Mouse (Mus musculus) midbrain, embryonic 13.5 days (tissue): ENCODE data around the gene Cd300ld2. TPM values are rescaled to one million over a fixed set of nuclear protein-coding genes. Genes with fewer than 3 reads are reported as not detected.

Source experiments
- ATAC-seq: fragments of 200-750 bp; cut with Nextera tagmentation; 2 replicates; pipeline ENCODE4 v1.8.0; 2017; ENCODE audit warnings: mild to moderate bottlenecking, moderate TSS enrichment, moderate library complexity
- H3K27ac ChIP-seq: fragments of 300-500 bp; sonication (generic); 2 replicates; pipeline ENCODE4 v1.5.1; 2015; ENCODE audit warnings: inconsistent platforms, mild to moderate bottlenecking, moderate library complexity
- H3K27me3 ChIP-seq: fragments of 300-500 bp; sonication (generic); 2 replicates; pipeline ENCODE4 v1.6.1; 2015; ENCODE audit warnings: mild to moderate bottlenecking, inconsistent platforms
- H3K36me3 ChIP-seq: fragments of 300-500 bp; sonication (generic); 2 replicates; pipeline ENCODE4 v1.6.1; 2015; ENCODE audit warnings: mild to moderate bottlenecking, inconsistent platforms
- H3K4me1 ChIP-seq: fragments of 300-500 bp; sonication (generic); replicated peaks from 2 replicates; pipeline ENCODE4 v1.6.1; 2015; ENCODE audit warnings: inconsistent platforms
- H3K4me2 ChIP-seq: fragments of 300-500 bp; sonication (generic); replicated peaks from 2 replicates; pipeline ENCODE4 v1.6.1; 2015; ENCODE audit warnings: moderate library complexity, mild to moderate bottlenecking, inconsistent platforms
- H3K4me3 ChIP-seq: fragments of 300-500 bp; sonication (generic); replicated peaks from 2 replicates; pipeline ENCODE4 v1.5.1; 2015; ENCODE audit warnings: mild to moderate bottlenecking, inconsistent platforms
- H3K9ac ChIP-seq: fragments of 300-500 bp; sonication (generic); replicated peaks from 2 replicates; pipeline ENCODE4 v1.6.1; 2015; ENCODE audit warnings: mild to moderate bottlenecking, inconsistent platforms
- H3K9me3 ChIP-seq: fragments of 300-500 bp; sonication (generic); 2 replicates; pipeline ENCODE4 v1.6.1; 2016; ENCODE audit warnings: mild to moderate bottlenecking, inconsistent platforms
- WGBS: fragments of 180-500 bp; shearing (Covaris S2); methylation state at CpG from one replicate; pipeline ENCODE4 v1.1.7; 2015; 5-methylcytosine and 5-hydroxymethylcytosine counted together
- polyA plus RNA-seq: library from polyadenylated mRNA; unstranded; fragments of >200 nt; fragmentation: Nextera tagmentation; extraction: Ambion mirVana; gene quantifications from 2 replicates; pipeline ENCODE4 v1.2.1, GENCODE M21; 2015

Cd300ld2 gene
- polyA plus RNA-seq, 1 experiment from 2014 or later: not detected

DNA sequence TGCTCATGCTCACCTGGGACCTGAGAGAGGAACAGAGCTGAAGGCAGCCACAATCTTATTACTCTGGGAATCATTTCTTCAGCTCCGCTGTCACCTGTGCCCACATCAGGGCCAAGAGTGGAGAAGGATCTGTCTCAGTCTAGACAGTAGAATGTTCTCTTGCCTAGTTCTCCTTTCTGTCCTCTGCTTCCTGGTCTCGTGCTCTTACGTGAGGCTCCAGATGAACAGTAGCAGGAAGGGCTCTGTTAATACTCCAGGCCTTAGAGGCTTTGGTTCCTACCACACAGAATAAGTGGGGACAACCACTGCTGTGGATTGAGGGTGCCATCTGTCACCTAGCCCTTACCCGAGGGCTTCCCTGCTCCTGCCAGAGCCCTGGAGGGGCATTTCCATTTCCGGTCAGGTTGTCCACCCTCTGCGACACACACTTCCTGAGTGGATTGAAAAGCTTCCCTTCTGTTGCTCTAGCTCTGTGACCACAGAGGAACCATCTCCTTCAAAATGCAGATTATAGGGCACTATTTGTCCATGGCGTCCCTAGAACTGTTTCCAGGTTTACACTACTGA, 14.4 kb downstream of the Cd300ld2 start, which contains the start of gene Cd300c2:
Gene Cd300c2 (minus strand): TSS at position 407 of the 567 bp plus-strand sequence.
- Histone ChIP-seq H3K9me3 (no peaks in the 10 kb centered on the region), H3K4me2 (no peak within 1 kb of the TSS), H3K36me3 (no peaks in the 10 kb centered on the region), H3K27ac (no peak within 1 kb of the TSS), H3K4me3 (no peak within 1 kb of the TSS), H3K27me3 (no peaks in the 10 kb centered on the region), H3K4me1 (no peaks in the 10 kb centered on the region), H3K9ac (no peak within 1 kb of the TSS)
- WGBS: 87% methylated on average over 7 of the region's 7 CpGs
- ATAC-seq: no peak

DNA sequence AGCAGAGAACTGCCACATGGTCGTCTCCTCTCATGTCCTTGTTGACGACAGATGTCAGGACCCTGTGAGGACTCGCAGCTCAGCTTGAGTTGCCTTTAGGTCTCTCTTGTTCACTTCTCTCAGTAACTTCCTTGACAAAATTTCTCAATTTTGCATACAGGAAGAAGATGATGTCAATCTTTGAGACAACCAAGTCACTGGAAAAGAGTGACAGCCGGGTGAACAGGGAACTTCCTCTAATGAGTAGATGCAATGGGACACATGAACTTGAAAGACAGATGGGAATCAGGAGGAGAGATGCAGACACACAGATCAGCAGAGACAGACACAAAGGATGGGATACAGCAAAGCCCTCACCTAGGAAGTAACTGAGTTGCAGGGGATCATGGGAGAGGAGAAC, 26.2 kb downstream of the Cd300ld2 start, which contains the start of gene Cd300ld:
Gene Cd300ld (minus strand): TSS at position 130 of the 400 bp plus-strand sequence.
- no peak within 1 kb of the TSS for H3K27ac ChIP-seq
- H3K4me2 ChIP-seq: no peak within 1 kb of the TSS
- 79% methylated on average over 4 of the region's 4 CpGs for WGBS
- H3K9ac ChIP-seq: no peak within 1 kb of the TSS
- H3K36me3 ChIP-seq: no peaks in the 10 kb centered on the region
- no peak for ATAC-seq
- no peaks in the 10 kb centered on the region for H3K9me3 ChIP-seq
- no peaks in the 10 kb centered on the region for H3K27me3 ChIP-seq
- H3K4me3 ChIP-seq: no peak within 1 kb of the TSS
- H3K4me1 ChIP-seq: no peaks in the 10 kb centered on the region

DNA sequence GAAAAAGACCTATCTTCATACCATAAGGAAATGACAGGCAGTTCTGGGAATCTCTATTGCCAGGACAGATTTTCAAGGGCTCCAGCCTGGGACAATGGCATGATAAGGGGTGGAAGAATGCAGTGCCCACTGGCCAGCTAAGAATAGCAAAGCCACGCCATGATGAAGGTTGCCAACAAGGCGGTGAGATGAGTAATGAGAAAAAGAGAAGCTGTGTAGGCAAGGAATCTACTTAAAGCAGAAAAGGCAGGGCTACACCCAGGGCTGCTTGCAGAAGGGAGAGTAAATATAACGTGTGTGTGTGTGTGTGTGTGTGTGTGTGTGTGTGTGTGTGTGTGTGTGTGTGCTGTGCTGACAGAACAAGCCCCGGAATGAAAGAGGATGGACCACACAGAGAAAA, 34.1 kb downstream of the Cd300ld2 start:
- 79% methylated on average over 4 of the region's 4 CpGs for WGBS
- no peak overlapping the region for H3K9ac ChIP-seq

DNA sequence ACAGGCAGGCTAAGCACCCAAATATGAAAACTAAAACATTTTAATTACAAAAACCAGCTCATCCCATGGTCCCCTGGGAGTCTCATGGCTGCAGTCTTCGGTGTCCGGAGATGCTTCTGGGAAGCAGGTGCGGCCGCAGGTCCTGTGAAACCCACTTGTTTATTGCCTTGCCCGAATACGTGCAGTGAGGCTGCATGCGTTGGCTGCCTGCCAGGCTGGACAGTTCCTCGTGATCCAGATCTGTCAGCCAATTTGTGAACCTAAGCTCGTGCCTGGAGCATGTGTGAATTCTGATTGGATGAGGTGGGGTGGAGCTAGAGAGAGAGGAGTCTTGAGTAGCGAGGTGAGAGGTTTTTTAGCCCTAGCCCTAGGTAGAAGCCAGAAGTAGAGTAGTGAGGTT, 43.3 kb downstream of the Cd300ld2 start:
- WGBS: 81% methylated on average over 10 of the region's 10 CpGs
- Histone ChIP-seq H3K27me3 (no peaks in the 10 kb centered on the region), H3K4me2 (no peak overlapping the region), H3K27ac (no peak overlapping the region), H3K36me3 (no peaks in the 10 kb centered on the region), H3K4me3 (no peak overlapping the region), H3K4me1 (no peaks in the 10 kb centered on the region), H3K9ac (no peak overlapping the region), H3K9me3 (peaks cover 25% of the 10 kb centered on the region)
- ATAC-seq: no peak

More for the DNA sequence above, 34.1 kb downstream of the Cd300ld2 start:
- peaks cover 27% of the 10 kb centered on the region for H3K9me3 ChIP-seq
- no peak overlapping the region for H3K27ac ChIP-seq
- no peak for ATAC-seq
- H3K4me3 ChIP-seq: no peak overlapping the region
- H3K36me3 ChIP-seq: no peaks in the 10 kb centered on the region
- no peaks in the 10 kb centered on the region for H3K27me3 ChIP-seq
- no peak overlapping the region for H3K4me2 ChIP-seq
- no peaks in the 10 kb centered on the region for H3K4me1 ChIP-seq

DNA sequence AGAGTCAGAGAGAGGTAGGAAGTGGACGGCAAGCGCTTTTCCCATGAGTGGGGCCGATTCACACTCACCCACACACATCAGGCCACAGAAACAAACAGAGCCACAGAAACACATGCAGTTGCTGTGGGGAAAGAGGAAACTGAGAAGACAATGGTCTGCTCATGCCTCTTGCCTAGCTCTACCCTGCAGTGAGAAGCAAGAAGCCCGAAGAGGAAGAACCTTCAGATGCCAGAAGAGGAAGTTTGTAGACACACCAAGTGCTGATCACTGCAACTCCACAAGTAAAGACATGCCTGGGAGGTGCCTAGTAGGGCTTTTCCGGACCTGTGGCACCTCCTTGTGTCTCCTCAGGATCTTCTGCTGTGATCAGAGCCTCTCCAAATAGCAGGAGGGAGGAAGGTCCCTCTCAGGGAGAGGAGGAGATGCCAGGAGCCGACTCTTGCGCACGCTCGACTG, 47.2 kb downstream of the Cd300ld2 start, which contains the start of gene Cd300c:
Gene Cd300c (minus strand): TSS at position 406 of the 456 bp plus-strand sequence.
- H3K9me3 ChIP-seq: peaks cover 12% of the 10 kb centered on the region
- no peak within 1 kb of the TSS for H3K27ac ChIP-seq
- H3K27me3 ChIP-seq: no peaks in the 10 kb centered on the region
- H3K4me2 ChIP-seq: no peak within 1 kb of the TSS
- no peak within 1 kb of the TSS for H3K9ac ChIP-seq
- H3K36me3 ChIP-seq: no peaks in the 10 kb centered on the region
- no peaks in the 10 kb centered on the region for H3K4me1 ChIP-seq
- WGBS: 87% methylated on average over 9 of the region's 9 CpGs
- no peak within 1 kb of the TSS for H3K4me3 ChIP-seq
- ATAC-seq: no peak

DNA sequence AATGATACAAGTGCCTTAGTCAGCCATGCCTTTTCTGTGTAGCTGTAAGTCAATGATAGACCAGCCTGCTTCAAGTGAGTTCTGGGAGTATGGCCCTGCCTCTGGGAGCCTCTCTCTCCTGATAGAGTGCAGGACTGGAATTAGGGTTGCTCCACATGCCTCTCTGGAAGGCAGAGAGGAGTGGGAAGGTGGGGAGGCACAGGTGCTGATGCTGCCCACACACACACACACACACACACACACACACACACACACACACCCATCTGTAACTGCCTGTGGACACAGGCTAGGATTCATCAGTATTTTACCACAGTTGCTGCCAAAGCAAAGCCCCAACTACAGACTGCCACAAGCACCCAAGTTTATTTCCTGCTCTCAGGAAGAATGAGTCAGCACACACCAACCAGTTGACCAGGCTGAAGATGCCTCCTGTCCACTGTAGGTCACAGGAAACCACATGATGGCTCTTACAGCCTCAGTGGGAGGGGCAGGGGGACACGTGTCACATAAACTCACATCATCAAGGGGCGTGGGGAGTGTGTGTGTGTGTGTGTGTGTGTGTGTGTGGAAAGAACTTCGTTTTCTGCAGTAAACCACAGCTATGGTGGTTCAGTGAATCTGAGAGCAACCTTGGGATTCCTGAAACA, 50.7 kb downstream of the Cd300ld2 start:
- Histone ChIP-seq H3K27ac (no peak overlapping the region), H3K9ac (no peak overlapping the region), H3K4me3 (no peak overlapping the region), H3K4me2 (no peak overlapping the region), H3K36me3 (no peaks in the 10 kb centered on the region), H3K9me3 (no peaks in the 10 kb centered on the region), H3K27me3 (no peaks in the 10 kb centered on the region), H3K4me1 (no peaks in the 10 kb centered on the region)
- ATAC-seq: no peak
- 68% methylated on average over 3 of the region's 3 CpGs for WGBS

DNA sequence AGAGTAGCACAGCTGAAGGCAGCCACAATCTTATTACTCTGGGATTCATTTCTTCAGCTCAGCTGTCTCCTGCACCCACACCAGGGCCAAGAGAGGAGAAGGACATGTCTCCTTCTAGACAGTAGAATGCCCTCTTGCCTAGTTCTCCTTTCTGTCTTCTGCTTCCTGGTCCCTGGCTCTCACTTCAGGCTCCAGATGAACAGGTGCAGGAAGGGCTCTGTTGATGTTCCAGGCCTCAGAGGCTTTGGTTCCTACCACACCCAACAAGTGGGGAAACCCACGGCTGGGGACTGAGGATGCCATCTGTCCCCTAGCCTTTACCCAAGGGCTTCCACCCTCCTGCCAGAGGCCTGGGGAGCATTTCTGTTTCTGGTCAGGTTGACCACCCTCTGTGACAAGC, 55.6 kb downstream of the Cd300ld2 start:
- Histone ChIP-seq H3K9ac (no peak overlapping the region), H3K4me2 (no peak overlapping the region), H3K4me3 (no peak overlapping the region), H3K4me1 (no peaks in the 10 kb centered on the region), H3K36me3 (no peaks in the 10 kb centered on the region), H3K9me3 (no peaks in the 10 kb centered on the region), H3K27ac (no peak overlapping the region), H3K27me3 (no peaks in the 10 kb centered on the region)
- WGBS: 77% methylated on average over 1 of the region's 1 CpGs
- ATAC-seq: no peak

Other genes with a start within 250 kb of the Cd300ld2 start
- 30.1 and 33.6 TPM in 2 replicates for gene Btbd17, start 220.2 kb downstream of the Cd300ld2 start, polyA plus RNA-seq
- gene Gpr142, start 217.3 kb downstream of the Cd300ld2 start, polyA plus RNA-seq: not detected in 2 replicates
- gene Gprc5c, start 165.0 kb downstream of the Cd300ld2 start, polyA plus RNA-seq: 5.9 and 7.1 TPM in 2 replicates
- gene Cd300a, start 126.2 kb downstream of the Cd300ld2 start, polyA plus RNA-seq: 0.55 and 0.67 TPM in 2 replicates
- gene Cd300lb, start 81.8 kb downstream of the Cd300ld2 start, polyA plus RNA-seq: 0.05 TPM in 1 of 2 replicates, not detected in the other
- gene Cd300c, start 47.0 kb downstream of the Cd300ld2 start, polyA plus RNA-seq: not detected in 2 replicates
- gene Cd300ld, start 26.3 kb downstream of the Cd300ld2 start, polyA plus RNA-seq: not detected in 2 replicates
- 0.81 and 0.82 TPM in 2 replicates for gene Cd300c2, start 14.3 kb downstream of the Cd300ld2 start, polyA plus RNA-seq
- not detected in 2 replicates for gene Cd300ld4, start 10.8 kb upstream of the Cd300ld2 start, polyA plus RNA-seq
- gene Cd300ld5, start 21.6 kb upstream of the Cd300ld2 start, polyA plus RNA-seq: not detected in 2 replicates
- gene Cd300ld3, start 32.2 kb upstream of the Cd300ld2 start, polyA plus RNA-seq: not detected in 2 replicates
- not detected in 2 replicates for gene Cd300e, start 46.0 kb upstream of the Cd300ld2 start, polyA plus RNA-seq
- gene Rab37, start 75.2 kb upstream of the Cd300ld2 start, polyA plus RNA-seq: 0.63 and 1.3 TPM in 2 replicates
- 0.28 TPM in 1 of 2 replicates, not detected in the other for gene Cd300lf, start 117.8 kb upstream of the Cd300ld2 start, polyA plus RNA-seq
- 30.4 and 34.3 TPM in 2 replicates for gene Slc9a3r1, start 147.1 kb upstream of the Cd300ld2 start, polyA plus RNA-seq
- gene Tmem104, start 171.3 kb upstream of the Cd300ld2 start, polyA plus RNA-seq: 10.3 and 10.7 TPM in 2 replicates
- gene Nat9, start 171.7 kb upstream of the Cd300ld2 start, polyA plus RNA-seq: 20.9 and 23.7 TPM in 2 replicates